Mouse (Mus musculus) stomach, embryonic 14.5 days (tissue): ENCODE data around the gene Gm20865. TPM values are rescaled to one million over a fixed set of nuclear protein-coding genes. Genes with fewer than 3 reads are reported as not detected.
"Not testable (repeated sequence)": the region's sequence is repeated elsewhere in the genome, so short reads cannot be mapped to it uniquely, and the experiment has no call there.

ENCODE experiments used
- ATAC-seq: fragments of 200-750 bp; cut with Nextera tagmentation; 2 replicates; pipeline ENCODE4 v1.8.0; 2017; ENCODE audit warnings: low read depth, moderate TSS enrichment; ENCODE audit not compliant: insufficient number of reproducible peaks, insufficient read depth, low FRiP score
- H3K27ac ChIP-seq: fragments of 300-500 bp; sonication (generic); 2 replicates; pipeline ENCODE4 v1.5.1; 2014; ENCODE audit warnings: mild to moderate bottlenecking, low read length, moderate library complexity, mixed read lengths
- H3K27me3 ChIP-seq: fragments of 300-500 bp; sonication (generic); 2 replicates; pipeline ENCODE4 v1.6.1; 2014; ENCODE audit warnings: low read length, control low read depth, mixed read lengths; ENCODE audit not compliant: control insufficient read depth, insufficient read depth
- H3K36me3 ChIP-seq: fragments of 300-500 bp; sonication (generic); 2 replicates; pipeline ENCODE4 v1.6.1; 2014; ENCODE audit warnings: mild to moderate bottlenecking, control low read depth, low read length, moderate library complexity, mixed read lengths; ENCODE audit not compliant: control insufficient read depth, insufficient read depth
- H3K4me1 ChIP-seq: fragments of 300-500 bp; sonication (generic); 2 replicates; pipeline ENCODE4 v1.6.1; 2014; ENCODE audit warnings: low read length, control low read depth, mixed read lengths; ENCODE audit not compliant: control insufficient read depth, insufficient read depth
- H3K4me2 ChIP-seq: fragments of 300-500 bp; sonication (generic); replicated peaks from 2 replicates; pipeline ENCODE4 v1.6.1; 2014; ENCODE audit warnings: low read depth, low read length, control low read depth
- H3K4me3 ChIP-seq: fragments of 300-500 bp; sonication (generic); 2 replicates; pipeline ENCODE4 v1.5.1; 2014; ENCODE audit warnings: low read depth, low read length, control low read depth
- H3K9ac ChIP-seq: fragments of 300-500 bp; sonication (generic); replicated peaks from 2 replicates; pipeline ENCODE4 v1.6.1; 2014; ENCODE audit warnings: low read depth, mild to moderate bottlenecking, control low read depth, low read length, moderate library complexity, mixed read lengths
- H3K9me3 ChIP-seq: fragments of 300-500 bp; sonication (generic); 2 replicates; pipeline ENCODE4 v1.6.1; 2016; ENCODE audit warnings: low read depth, low read length, control low read depth; ENCODE audit not compliant: control insufficient read depth
- WGBS: fragments of 180-500 bp; shearing (Covaris S2); extraction: QIAGEN DNeasy Blood & Tissue Kit; methylation state at CpG from one replicate; pipeline ENCODE4 v1.1.7; 2014; 5-methylcytosine and 5-hydroxymethylcytosine counted together
- polyA plus RNA-seq: library from polyadenylated mRNA; unstranded; fragments of >200 nt; fragmentation: Nextera tagmentation; extraction: Ambion mirVana; gene quantifications from 2 replicates; pipeline ENCODE4 v1.2.1, GENCODE M21; 2014

Gene Gm20865
- polyA plus RNA-seq = not detected in 2 replicates

- not testable (repeated sequence) for H3K4me1 ChIP-seq, H3K27me3 ChIP-seq, H3K4me3 ChIP-seq, H3K36me3 ChIP-seq, H3K9ac ChIP-seq, ATAC-seq, H3K27ac ChIP-seq, H3K9me3 ChIP-seq, H3K4me2 ChIP-seq
- WGBS = no CpG with 5 or more reads among the region's 3 CpGs
Observed at GRCm38 (mm10) chrY:21241275-21241674, at the start of gene Gm20865. Gene Gm20865 (plus strand): TSS chrY:21241575.

Other genes with a start within 250 kb of the Gm20865 start
- not detected in 2 replicates for gene Gm29866, start 247.9 kb upstream of the Gm20865 start, polyA plus RNA-seq
- not detected in 2 replicates for gene Gm20909, start 77.0 kb upstream of the Gm20865 start, polyA plus RNA-seq